Mouse (Mus musculus) C2C12 (cell line): ENCODE measurements around the gene Psmd13. TPM values are rescaled to one million over a fixed set of nuclear protein-coding genes. Genes with fewer than 3 reads are reported as not detected.
A peak's percentile ranks its signal among the peaks of the same experiment; 100 is the strongest.

Experiments
- H3K27me3 ChIP-seq: one replicate; pipeline ENCODE4 v1.6.1; 2011; ENCODE audit not compliant: control insufficient read depth, insufficient read depth, insufficient read length
- H3K36me3 ChIP-seq: one replicate; pipeline ENCODE4 v1.6.1; 2011; ENCODE audit not compliant: control insufficient read depth, insufficient read depth
- H3K4me3 ChIP-seq: one replicate; pipeline ENCODE4 v1.5.1; 2011; ENCODE audit warnings: mild to moderate bottlenecking, control low read depth; ENCODE audit not compliant: poor library complexity, insufficient read depth, severe bottlenecking
- H3K79me2 ChIP-seq: one replicate; pipeline ENCODE4 v1.6.1; 2011; ENCODE audit not compliant: control insufficient read depth, insufficient read depth
- H3K79me3 ChIP-seq: one replicate; pipeline ENCODE4 v1.6.1; 2011; ENCODE audit warnings: low read depth, control low read depth
- H3ac ChIP-seq: one replicate; pipeline ENCODE3; 2011; ENCODE audit warnings: low read depth; ENCODE audit not compliant: control insufficient read depth, insufficient read length
- CEBPB ChIP-seq: IDR thresholded peaks from one replicate; pipeline ENCODE4 v1.6.1; 2011; ENCODE audit warnings: low read depth, mild to moderate bottlenecking, control low read depth, moderate library complexity
- CTCF ChIP-seq: IDR thresholded peaks from one replicate; pipeline ENCODE4 v1.5.1; 2011; ENCODE audit not compliant: control insufficient read depth, insufficient read depth, insufficient read length
- FOSL1 ChIP-seq: IDR thresholded peaks from one replicate; pipeline ENCODE4 v1.8.0; 2011; ENCODE audit warnings: mild to moderate bottlenecking, low read length; ENCODE audit not compliant: poor library complexity, insufficient read depth, severe bottlenecking
- MAX ChIP-seq: IDR thresholded peaks from one replicate; pipeline ENCODE4 v1.6.1; 2011; ENCODE audit warnings: mild to moderate bottlenecking, control low read depth
- MYOD1 ChIP-seq: IDR thresholded peaks from one replicate; pipeline ENCODE4 v1.6.1; 2011; ENCODE audit warnings: low read depth; ENCODE audit not compliant: control insufficient read depth, insufficient read length
- MYOG ChIP-seq: IDR thresholded peaks from one replicate; pipeline ENCODE4 v1.6.1; 2011; ENCODE audit not compliant: control insufficient read depth, insufficient read length; ENCODE audit errors: extremely low read depth
- USF1 ChIP-seq: IDR thresholded peaks from one replicate; pipeline ENCODE4 v1.6.1; 2011; ENCODE audit warnings: low read depth, mild to moderate bottlenecking, control low read depth, moderate library complexity
- polyA plus RNA-seq: library from polyadenylated mRNA; unstranded; fragments of >200 nt; fragmentation: generic; extraction: Trizol; gene quantifications from one replicate; pipeline ENCODE4 v1.2.1, GENCODE M21; 2012; ENCODE audit warnings: missing spikeins

Psmd13 gene
- polyA plus RNA-seq, 1 experiment = 211 TPM

DNA sequence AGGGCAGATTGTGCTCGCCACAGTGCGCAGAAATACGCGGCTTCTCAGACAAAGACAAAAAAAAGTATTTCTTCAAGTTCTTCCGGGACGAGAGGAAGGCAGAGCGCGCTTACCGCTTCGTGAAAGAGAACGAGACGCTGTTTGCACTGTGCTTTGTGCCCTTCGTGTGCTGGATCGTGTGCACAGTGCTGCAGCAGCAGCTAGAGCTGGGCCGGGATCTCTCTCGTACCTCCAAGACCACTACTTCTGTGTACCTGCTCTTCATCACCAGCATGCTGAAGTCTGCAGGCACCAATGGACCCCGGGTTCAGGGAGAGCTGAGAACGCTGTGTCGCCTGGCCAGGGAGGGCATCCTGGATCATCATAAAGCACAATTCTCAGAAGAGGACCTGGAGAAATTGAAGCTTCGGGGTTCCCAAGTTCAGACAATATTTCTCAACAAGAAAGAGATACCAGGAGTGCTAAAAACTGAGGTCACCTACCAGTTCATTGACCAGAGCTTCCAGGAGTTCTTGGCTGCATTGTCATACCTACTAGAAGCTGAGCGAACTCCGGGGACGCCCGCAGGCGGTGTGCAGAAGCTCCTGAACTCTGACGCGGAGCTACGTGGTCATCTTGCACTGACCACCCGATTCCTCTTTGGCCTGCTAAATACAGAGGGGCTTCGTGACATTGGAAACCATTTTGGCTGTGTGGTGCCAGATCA, 41.5 kb downstream of the Psmd13 start:
- H3K4me3 ChIP-seq = no peak overlapping the region
- H3K27me3 ChIP-seq = peaks cover 66% of the 10 kb centered on the region
- H3K79me3 ChIP-seq = no peaks in the 10 kb centered on the region
- H3ac ChIP-seq = no peak overlapping the region
- H3K36me3 ChIP-seq = no peaks in the 10 kb centered on the region
- TF ChIP-seq FOSL1 (no peak), CTCF (no peak), MYOD1 (no peak), MAX (no peak), USF1 (no peak), CEBPB (no peak), MYOG (no peak)
- H3K79me2 ChIP-seq = no peaks in the 10 kb centered on the region

DNA sequence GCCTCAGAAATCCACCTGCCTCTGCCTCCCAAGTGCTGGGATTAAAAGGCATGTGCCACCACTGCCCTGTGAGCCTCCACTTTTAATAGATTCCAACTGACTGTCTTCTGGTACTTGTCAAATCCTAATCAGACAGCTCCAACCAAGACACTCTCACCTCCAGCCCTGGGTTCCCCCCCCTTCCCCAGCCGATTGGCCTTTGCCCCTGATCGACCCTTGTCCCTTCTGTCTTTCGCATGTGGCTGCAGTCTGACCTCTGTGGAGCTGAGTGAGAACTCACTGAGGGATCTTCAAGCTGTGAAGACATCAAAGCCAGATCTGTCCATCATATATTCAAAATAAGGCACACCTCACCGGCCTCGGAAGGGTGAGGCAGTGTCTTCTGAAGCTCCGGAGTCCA, 45.4 kb downstream of the Psmd13 start:
- no peaks in the 10 kb centered on the region for H3K79me3 ChIP-seq
- H3ac ChIP-seq = no peak overlapping the region
- no peak for TF ChIP-seq CTCF
- TF ChIP-seq USF1 = no peak
- TF ChIP-seq CEBPB = no peak
- no peak for TF ChIP-seq MYOD1
- no peak for TF ChIP-seq MAX
- no peak for TF ChIP-seq FOSL1
- TF ChIP-seq MYOG = no peak
- H3K4me3 ChIP-seq = no peak overlapping the region
- H3K27me3 ChIP-seq = peaks cover 40% of the 10 kb centered on the region
- H3K36me3 ChIP-seq = no peaks in the 10 kb centered on the region
- no peaks in the 10 kb centered on the region for H3K79me2 ChIP-seq

DNA sequence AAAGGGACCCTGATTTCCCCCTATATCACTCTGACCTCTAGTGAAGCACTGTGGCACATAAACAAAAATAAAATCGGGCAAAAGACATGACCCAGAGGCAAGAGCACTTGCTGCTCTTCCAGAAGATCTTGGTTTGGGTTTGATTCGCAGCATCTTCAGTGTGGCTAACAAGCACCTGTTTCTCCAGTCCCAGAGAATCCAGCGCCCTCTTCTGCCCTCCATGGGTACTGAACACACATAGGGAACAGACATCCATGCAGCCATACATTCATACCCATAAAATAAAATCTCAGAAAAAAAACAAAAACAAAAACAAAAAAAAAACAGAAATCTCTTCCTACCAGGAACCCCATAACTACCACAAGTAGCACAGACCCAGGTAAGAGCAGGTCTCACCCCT, 56.7 kb downstream of the Psmd13 start:
- Histone ChIP-seq H3ac (no peak overlapping the region), H3K79me2 (no peaks in the 10 kb centered on the region), H3K4me3 (no peak overlapping the region), H3K36me3 (no peaks in the 10 kb centered on the region), H3K79me3 (no peaks in the 10 kb centered on the region), H3K27me3 (peaks cover 13% of the 10 kb centered on the region)
- TF ChIP-seq MAX = no peak

DNA sequence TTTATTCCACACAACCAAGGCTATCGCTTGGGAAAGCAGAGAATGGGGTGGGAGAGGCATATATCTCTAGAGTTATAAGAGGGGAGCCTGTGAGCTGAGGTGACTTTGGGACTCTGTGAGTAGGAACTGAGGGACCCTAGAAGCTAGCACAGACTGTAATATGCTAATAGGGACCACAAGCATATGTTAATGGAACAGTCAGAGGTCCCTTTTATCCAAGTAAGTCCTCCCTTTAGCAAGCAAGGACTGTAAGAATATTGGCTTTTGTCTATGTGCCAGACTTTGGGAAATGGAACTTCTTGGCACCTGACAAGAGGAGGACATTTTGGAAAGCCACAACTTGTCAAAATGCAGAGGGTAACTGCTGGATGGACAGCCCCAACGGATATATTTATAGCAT, 57.1 kb downstream of the Psmd13 start:
- TF ChIP-seq MAX (no peak), FOSL1 (no peak), CTCF (no peak), USF1 (no peak), CEBPB (no peak), MYOD1 (no peak), MYOG (no peak)
- no peak overlapping the region for H3K4me3 ChIP-seq

DNA sequence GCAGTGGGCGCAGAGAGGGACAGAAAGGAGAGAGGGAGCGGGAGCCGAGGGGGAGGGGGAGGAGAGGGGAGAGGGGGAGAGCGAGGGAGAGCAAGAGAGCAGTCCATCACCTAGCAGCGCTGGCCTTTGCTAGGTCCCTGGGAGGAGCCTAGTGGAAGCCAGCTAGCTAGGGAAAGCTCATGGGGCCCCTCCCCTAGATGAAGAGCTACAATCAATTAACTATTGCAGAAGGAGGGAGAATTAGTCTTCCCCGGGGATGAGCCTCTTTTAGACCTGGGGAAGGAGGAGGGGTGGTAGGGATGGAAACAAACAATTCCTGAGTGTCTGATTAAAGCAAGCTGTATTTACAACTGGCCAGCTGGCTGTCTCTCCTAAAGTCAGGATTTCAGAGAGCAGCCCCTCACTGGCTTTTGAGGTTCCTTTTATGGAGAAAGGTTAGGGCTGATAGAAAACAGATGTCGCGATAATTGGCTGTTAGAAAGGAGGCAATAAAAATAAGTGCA, 58.0 kb downstream of the Psmd13 start:
- Histone ChIP-seq H3K79me2 (no peaks in the 10 kb centered on the region), H3K4me3 (no peak overlapping the region), H3K79me3 (no peaks in the 10 kb centered on the region), H3ac (no peak overlapping the region), H3K36me3 (peaks cover 4% of the 10 kb centered on the region), H3K27me3 (peaks cover 13% of the 10 kb centered on the region)
- TF ChIP-seq FOSL1 (no peak), MYOG (no peak), MAX (no peak), CTCF (no peak), CEBPB (no peak), MYOD1 (no peak), USF1 (no peak)

More for the DNA sequence above, 57.1 kb downstream of the Psmd13 start:
- H3K27me3 ChIP-seq = peaks cover 13% of the 10 kb centered on the region
- no peak overlapping the region for H3ac ChIP-seq
- H3K79me3 ChIP-seq = no peaks in the 10 kb centered on the region
- peaks cover 4% of the 10 kb centered on the region for H3K36me3 ChIP-seq
- H3K79me2 ChIP-seq = no peaks in the 10 kb centered on the region

DNA sequence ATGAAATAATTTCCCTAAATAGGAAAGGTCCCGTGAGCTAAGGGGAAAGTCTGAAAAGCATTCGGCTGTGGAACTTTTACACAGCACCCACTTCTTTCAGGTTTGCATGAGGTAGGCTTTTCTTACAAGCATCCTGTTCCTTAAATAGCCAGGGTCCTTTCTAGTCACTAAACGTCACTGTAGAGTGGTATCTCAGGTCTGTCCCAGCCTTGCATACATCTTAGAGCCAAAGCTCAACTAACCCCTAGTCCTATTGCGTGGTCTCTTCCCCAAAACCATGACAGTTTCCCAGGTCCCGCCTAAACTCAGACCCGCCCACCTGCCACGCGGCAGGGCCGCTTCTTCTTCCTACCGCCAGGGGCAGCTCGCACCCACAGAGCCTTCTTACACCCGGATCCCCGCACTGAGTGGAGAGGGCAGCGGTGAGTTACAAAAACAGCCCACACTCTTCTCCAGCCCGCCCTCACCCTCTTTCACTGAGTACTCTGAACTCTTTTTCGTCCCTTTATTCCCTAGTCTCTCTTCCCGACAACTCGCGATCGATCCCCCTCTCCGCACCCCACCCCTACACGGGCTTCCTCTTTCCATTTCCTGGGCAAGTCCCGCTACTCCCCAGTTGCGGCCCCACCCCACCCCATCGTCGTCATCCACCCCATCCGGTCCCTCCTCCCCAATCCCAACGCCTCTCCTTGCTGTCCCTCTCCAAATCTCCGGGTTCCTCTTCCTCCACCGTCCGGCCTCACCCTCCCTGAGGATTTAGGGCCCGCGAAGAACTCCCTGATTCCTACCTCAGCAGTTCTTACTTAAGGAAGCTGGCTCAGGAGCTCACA, 59.7 kb downstream of the Psmd13 start, which contains the start of gene Pgghg:
Pgghg (plus strand) TSS at position 170 of the 830 bp plus-strand sequence.
- H3K79me2 ChIP-seq = no peaks in the 10 kb centered on the region
- H3K27me3 ChIP-seq = peaks cover 5% of the 10 kb centered on the region
- peak within 1 kb of the TSS; percentile 80 for H3ac ChIP-seq
- peak within 1 kb of the TSS; percentile 48 for H3K4me3 ChIP-seq
- peak; percentile 92 for TF ChIP-seq MAX
- no peak for TF ChIP-seq MYOG
- peak; percentile 75 for TF ChIP-seq CTCF
- no peaks in the 10 kb centered on the region for H3K79me3 ChIP-seq
- peaks cover 6% of the 10 kb centered on the region for H3K36me3 ChIP-seq
